Mouse (Mus musculus) embryonic facial prominence, embryonic 12.5 days (tissue): Measurements from ENCODE around the gene Nxnl1. TPM values are rescaled to one million over a fixed set of nuclear protein-coding genes. Genes with fewer than 3 reads are reported as not detected.

ENCODE experiments used
- ATAC-seq: fragments of 200-750 bp; cut with Nextera tagmentation; 2 replicates; pipeline ENCODE4 v1.8.0; 2017; ENCODE audit not compliant: insufficient number of reproducible peaks, insufficient read depth, low FRiP score, low TSS enrichment
- H3K27ac ChIP-seq: fragments of 300-500 bp; sonication (generic); 2 replicates; pipeline ENCODE4 v1.5.1; 2016; ENCODE audit warnings: mild to moderate bottlenecking
- H3K27me3 ChIP-seq: fragments of 300-500 bp; sonication (generic); 2 replicates; pipeline ENCODE4 v1.6.1; 2016; ENCODE audit warnings: mild to moderate bottlenecking, moderate library complexity
- H3K36me3 ChIP-seq: fragments of 300-500 bp; sonication (generic); 2 replicates; pipeline ENCODE4 v1.6.1; 2016; ENCODE audit warnings: mild to moderate bottlenecking
- H3K4me1 ChIP-seq: fragments of 300-500 bp; sonication (generic); 2 replicates; pipeline ENCODE4 v1.6.1; 2016
- H3K4me2 ChIP-seq: fragments of 300-500 bp; sonication (generic); replicated peaks from 2 replicates; pipeline ENCODE4 v1.6.1; 2016; ENCODE audit warnings: mild to moderate bottlenecking, moderate library complexity
- H3K4me3 ChIP-seq: fragments of 300-500 bp; sonication (generic); 2 replicates; pipeline ENCODE4 v1.5.1; 2016; ENCODE audit warnings: mild to moderate bottlenecking
- H3K9ac ChIP-seq: fragments of 300-500 bp; sonication (generic); 2 replicates; pipeline ENCODE4 v1.6.1; 2016; ENCODE audit warnings: mild to moderate bottlenecking, moderate library complexity
- H3K9me3 ChIP-seq: fragments of 300-500 bp; sonication (generic); 2 replicates; pipeline ENCODE4 v1.6.1; 2016; ENCODE audit warnings: mild to moderate bottlenecking, moderate library complexity
- WGBS: fragments of 180-500 bp; shearing (Covaris S2); methylation state at CpG from one replicate; pipeline ENCODE4 v1.1.7; 2016; 5-methylcytosine and 5-hydroxymethylcytosine counted together
- polyA plus RNA-seq: library from polyadenylated mRNA; unstranded; fragments of >200 nt; fragmentation: Nextera tagmentation; extraction: Ambion mirVana; gene quantifications from 2 replicates; pipeline ENCODE4 v1.2.1, GENCODE M21; 2016

The Nxnl1 gene
- polyA plus RNA-seq, 1 experiment from 2014 or later, result not detected

DNA sequence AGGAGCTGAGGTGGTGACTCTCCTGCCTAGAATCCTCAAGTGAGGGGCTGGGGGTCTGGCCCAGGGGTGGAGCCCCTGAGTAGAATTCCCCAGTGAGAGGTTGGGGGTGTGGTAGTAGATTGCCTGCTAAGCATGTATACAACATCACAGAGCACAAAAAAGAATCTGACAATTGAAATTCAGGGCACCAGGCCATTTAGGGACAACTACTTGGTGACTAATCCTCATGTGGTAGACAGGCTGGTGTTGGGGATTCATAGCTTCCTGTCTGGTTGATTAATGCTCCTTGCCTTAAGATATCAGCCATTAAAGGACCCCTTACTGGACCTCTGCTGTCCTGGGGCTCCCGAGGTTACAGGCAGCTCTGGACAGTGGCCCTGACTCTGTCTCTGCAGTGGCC lies 12.6 kb upstream of the Nxnl1 start:
- ATAC-seq, result no peak
- H3K9me3 ChIP-seq, result no peaks in the 10 kb centered on the region
- H3K9ac ChIP-seq, result no peak overlapping the region
- WGBS, result 65% methylated on average over 1 of the region's 1 CpGs
- H3K36me3 ChIP-seq, result peaks cover 14% of the 10 kb centered on the region; the same call in 1 of the 2 replicates
- no peak overlapping the region for H3K4me2 ChIP-seq
- peaks cover 4% of the 10 kb centered on the region; the same call in 1 of the 2 replicates for H3K27me3 ChIP-seq
- no peak overlapping the region for H3K27ac ChIP-seq
- H3K4me3 ChIP-seq, result no peak overlapping the region
- H3K4me1 ChIP-seq, result no peaks in the 10 kb centered on the region

DNA sequence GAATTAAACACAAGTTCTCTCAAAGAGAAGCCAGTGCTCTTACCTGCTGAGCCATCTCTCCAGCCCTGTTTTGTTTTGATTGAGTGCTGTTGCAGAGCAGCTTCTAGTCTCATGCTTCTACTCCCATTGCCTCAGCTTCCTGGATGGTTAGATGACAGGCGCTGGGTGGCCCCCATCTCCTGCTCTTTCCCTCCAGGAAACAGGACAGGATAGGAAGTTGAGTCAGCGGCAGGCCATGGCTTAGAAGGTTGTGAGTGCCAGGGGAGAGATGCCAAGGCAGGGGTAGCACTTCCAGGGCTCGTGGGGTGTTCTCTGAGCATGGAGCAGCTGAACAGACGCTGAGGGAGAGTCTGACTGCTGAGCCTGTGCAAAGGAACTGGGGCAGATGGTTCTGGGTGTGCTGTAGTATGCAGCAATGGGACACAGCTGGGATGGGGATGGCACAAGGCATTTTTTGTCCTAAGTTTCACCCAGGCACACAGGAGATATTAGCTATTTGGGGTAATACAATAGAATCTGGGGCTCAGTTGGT lies 11.5 kb upstream of the Nxnl1 start:
- Histone ChIP-seq H3K4me2 (no peak overlapping the region), H3K9me3 (no peaks in the 10 kb centered on the region), H3K36me3 (peaks cover 14% of the 10 kb centered on the region; the same call in 1 of the 2 replicates), H3K4me1 (no peaks in the 10 kb centered on the region), H3K27me3 (peaks cover 4% of the 10 kb centered on the region; the same call in 1 of the 2 replicates), H3K27ac (no peak overlapping the region), H3K9ac (no peak overlapping the region), H3K4me3 (no peak overlapping the region)
- 71% methylated on average over 4 of the region's 4 CpGs for WGBS
- no peak for ATAC-seq

DNA sequence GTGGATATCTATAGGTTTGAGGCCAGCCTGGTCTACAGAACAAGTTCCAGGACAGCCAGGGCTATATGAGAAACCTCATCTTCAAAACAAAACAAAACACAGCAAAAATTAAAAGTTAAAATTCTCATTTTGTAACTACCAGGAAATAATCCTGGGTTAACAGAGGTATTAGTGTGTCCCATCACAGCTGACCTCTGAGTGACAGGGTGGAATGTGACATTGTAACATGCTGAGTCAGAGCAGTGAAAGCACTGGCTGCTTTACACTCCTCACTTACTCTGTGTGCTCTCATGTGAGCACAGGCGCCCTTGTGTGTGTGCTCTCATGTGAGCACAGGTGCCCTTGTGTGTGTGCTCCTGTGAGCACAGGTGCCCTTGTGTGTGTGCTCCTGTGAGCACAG lies 8.6 kb upstream of the Nxnl1 start:
- no peak overlapping the region for H3K9ac ChIP-seq
- H3K4me1 ChIP-seq, result peaks cover 10% of the 10 kb centered on the region; the same call in 1 of the 2 replicates
- no peaks in the 10 kb centered on the region for H3K9me3 ChIP-seq
- H3K4me3 ChIP-seq, result no peak overlapping the region
- WGBS, result 56% methylated on average over 1 of the region's 1 CpGs
- H3K27ac ChIP-seq, result no peak overlapping the region
- ATAC-seq, result no peak
- no peak overlapping the region for H3K4me2 ChIP-seq
- no peaks in the 10 kb centered on the region for H3K27me3 ChIP-seq
- no peaks in the 10 kb centered on the region for H3K36me3 ChIP-seq

DNA sequence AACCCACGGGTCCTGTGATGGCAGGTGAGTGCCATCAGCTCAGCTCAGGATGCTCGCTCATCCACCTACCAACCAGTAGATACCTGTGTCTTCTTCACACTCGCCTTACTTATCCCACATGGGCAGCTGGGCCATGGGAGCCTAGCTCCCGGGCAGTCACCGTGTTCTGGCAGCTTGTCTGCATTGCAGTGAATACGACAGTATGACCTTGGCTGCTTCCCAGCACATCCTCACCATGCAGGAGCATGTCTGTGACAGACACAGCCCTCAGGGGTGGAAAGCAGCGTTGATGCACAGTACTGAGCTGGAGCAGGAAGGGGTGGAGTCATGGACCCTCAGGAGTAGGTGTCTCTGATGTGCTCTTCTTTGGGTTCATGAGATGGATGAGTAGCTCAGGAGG lies 8.0 kb upstream of the Nxnl1 start:
- ATAC-seq, result no peak
- H3K9ac ChIP-seq, result no peak overlapping the region
- no peak overlapping the region for H3K27ac ChIP-seq
- 0 out of 2 replicates have a peak, but pooled peaks cover 1% of the 10 kb centered on the region for H3K27me3 ChIP-seq
- H3K4me2 ChIP-seq, result no peak overlapping the region
- 78% methylated on average over 7 of the region's 7 CpGs for WGBS
- no peaks in the 10 kb centered on the region for H3K36me3 ChIP-seq
- H3K4me1 ChIP-seq, result peaks cover 10% of the 10 kb centered on the region; the same call in 1 of the 2 replicates
- H3K9me3 ChIP-seq, result no peaks in the 10 kb centered on the region
- H3K4me3 ChIP-seq, result no peak overlapping the region

DNA sequence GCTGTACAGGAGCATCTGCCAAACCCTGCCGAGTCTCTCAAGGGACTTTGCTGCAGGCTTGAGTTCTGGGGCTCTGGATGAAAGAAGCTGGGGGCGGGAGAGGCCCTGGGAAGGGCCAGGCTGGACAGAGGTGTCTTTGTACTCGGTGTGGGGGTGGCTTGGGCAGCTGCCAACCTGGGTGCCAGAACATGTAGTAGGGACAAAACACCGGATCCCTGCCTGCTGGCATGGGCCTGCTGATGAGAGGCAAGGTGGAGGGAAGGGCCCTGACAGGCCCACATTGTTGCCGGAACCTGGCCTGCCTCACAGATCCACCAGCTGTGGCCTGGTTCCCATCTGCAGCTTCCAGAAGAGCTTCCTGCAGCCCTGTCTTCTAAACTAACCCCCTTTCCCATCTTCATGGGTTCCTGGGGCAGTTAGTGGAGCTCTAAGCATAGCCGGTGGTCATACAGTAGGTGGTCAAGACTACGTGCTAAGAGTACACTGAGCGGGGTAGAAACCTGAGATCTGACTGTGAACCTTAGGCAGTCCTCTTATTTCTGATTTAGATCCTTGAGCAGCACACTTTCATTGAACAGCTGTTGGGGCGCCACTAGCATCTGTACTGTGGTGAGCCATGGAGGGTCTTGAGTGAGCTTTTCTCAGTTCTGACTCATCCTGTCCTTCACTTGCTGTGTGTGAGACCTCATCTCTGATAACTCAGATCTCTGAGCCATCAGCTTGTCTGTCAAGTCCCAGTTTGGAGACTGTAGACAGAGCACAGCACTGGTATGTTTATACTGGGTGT lies 6.6 kb upstream of the Nxnl1 start:
- Histone ChIP-seq H3K9ac (peak overlapping the region; percentile 24; the same call in 1 of the 2 replicates), H3K4me1 (peaks cover 19% of the 10 kb centered on the region; the same call in 1 of the 2 replicates), H3K4me3 (no peak overlapping the region), H3K4me2 (no peak overlapping the region; the same call in 1 of the 2 replicates), H3K9me3 (no peaks in the 10 kb centered on the region), H3K36me3 (no peaks in the 10 kb centered on the region), H3K27ac (peak overlapping the region; percentile 3; the same call in 1 of the 2 replicates), H3K27me3 (peaks cover 15% of the 10 kb centered on the region)
- ATAC-seq, result no peak
- WGBS, result 77% methylated on average over 9 of the region's 9 CpGs

DNA sequence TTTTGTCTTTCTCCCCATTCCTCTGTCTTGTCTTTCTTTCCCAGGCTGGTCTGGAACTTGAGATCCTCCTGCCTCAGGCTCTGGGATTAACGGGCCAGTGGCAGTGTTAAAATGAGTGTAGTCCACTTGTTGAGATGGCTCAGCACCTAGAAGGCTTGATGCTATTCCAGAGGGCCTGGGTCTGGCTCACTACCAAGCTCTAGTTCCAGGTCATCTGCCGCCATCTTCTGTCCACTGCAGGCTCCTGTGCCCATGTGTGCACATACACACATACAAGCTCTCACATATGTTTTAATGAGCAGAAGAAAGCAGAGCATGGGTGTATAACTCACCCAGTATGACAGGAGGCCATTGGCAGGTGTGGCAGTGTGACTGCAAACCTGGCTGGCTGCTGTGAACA lies 5.7 kb upstream of the Nxnl1 start:
- Histone ChIP-seq H3K9ac (no peak overlapping the region), H3K4me1 (peaks cover 19% of the 10 kb centered on the region; the same call in 1 of the 2 replicates), H3K9me3 (no peaks in the 10 kb centered on the region), H3K4me3 (no peak overlapping the region), H3K4me2 (no peak overlapping the region), H3K27me3 (peaks cover 23% of the 10 kb centered on the region), H3K27ac (no peak overlapping the region), H3K36me3 (no peaks in the 10 kb centered on the region)
- no peak for ATAC-seq
- WGBS, result 91% methylated on average over 2 of the region's 2 CpGs

DNA sequence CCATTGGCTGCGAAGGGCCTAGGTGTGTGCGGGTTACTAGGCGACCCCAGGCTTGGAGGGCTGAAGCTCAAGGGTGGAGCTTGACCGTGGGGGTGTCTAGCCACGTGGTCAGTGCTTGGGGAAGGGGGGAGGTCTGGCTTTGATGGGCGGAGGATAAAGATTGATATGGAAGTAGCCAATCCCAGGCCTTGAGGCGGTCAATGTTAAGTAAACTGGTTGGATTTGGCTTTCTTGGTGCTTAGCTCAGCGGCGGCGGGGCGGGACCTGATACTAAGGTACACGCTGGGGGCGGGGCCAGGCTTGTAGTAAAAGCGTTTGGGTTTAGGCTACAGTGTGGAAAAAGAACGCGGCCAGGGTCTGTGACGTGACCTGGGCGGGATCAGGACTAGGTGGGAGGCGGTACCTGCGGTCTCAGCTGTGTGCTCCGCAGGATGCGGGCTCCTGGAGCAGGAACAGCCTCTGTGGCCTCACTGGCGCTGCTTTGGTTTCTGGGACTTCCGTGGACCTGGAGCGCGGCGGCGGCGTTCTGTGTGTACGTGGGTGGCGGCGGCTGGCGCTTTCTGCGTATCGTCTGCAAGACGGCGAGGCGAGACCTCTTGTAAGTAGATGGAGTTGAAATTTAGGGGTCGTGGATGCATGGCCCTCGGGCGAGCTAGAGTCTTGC lies 4.0 kb upstream of the Nxnl1 start:
- ATAC-seq, result peak; percentile 89
- peak overlapping the region; percentile 70 for H3K4me2 ChIP-seq
- H3K27ac ChIP-seq, result peak overlapping the region; percentile 76
- peak overlapping the region; percentile 60 for H3K4me3 ChIP-seq
- no peaks in the 10 kb centered on the region for H3K36me3 ChIP-seq
- peaks cover 19% of the 10 kb centered on the region; the same call in 1 of the 2 replicates for H3K4me1 ChIP-seq
- H3K27me3 ChIP-seq, result peaks cover 29% of the 10 kb centered on the region
- H3K9me3 ChIP-seq, result no peaks in the 10 kb centered on the region
- under 1% methylated on average over 41 of the region's 41 CpGs for WGBS
- H3K9ac ChIP-seq, result peak overlapping the region; percentile 62

DNA sequence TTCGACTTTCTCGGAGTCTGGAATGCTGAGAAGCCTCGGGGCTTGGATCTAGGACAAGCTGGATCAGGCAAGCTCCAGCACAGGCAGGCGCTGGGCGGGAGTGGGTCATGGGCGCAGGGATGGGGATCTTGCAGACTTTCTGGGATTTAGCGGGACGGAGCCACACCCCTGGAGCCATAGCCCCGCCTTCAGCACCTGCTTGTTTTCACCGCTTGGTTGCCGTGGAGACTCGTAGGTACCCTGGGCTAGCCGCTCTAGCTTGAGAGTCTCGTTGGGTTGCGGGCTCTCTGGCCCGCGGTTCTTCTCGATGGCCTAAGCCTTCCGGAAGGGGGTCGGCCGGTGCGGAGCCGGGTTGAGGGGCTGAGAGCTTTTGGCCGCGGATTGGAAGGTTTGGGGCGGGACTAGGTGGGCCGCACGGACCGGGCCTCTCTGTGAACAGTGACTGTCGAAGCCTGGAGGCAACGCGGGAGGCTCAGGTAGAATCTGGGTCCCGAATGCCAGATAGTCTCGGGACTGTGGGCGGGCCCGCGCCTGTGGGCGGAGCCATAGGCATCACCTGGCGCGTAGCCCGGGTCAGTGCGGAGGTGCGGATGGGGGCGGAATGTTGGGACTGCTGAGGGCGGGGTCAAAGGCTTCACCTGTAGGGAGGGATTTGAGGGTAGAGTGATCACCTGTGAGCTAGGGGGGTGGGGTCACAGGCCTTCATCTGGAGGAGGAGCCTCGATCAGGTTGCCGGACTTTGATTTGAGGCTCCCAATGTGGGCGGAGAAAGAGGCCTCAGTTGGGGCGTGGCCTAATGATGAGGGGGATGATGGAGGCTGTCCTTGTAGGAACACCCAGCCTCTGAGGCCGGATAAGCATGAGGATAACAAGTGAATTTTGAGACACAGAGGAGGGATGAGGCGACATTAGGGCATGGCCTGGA lies 3.2 kb upstream of the Nxnl1 start:
- peak; percentile 74 for ATAC-seq

DNA sequence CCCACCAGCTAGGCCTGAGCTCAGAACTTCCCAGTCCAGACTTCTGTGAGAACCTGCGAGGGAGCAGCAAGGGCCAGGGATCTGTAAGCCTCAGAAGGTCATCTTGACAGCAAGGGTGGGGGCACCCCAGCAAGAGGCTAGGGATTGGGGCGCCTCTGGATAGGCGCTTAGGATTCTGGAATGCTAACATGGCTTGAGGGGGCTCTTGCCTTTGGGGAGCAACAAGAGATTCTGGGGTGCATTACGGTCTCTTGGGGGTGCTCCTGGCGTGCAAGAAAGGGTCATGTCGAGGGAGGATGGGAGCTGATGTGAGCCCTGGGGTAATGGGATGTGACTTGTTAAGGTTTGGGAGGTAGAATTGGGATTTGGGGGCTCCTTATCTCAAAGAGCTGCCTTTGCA lies 2.5 kb upstream of the Nxnl1 start:
- Histone ChIP-seq H3K27me3 (peaks cover 34% of the 10 kb centered on the region), H3K27ac (no peak overlapping the region), H3K9me3 (no peaks in the 10 kb centered on the region), H3K9ac (peak overlapping the region; percentile 46; the same call in 1 of the 2 replicates), H3K4me2 (peak overlapping the region; percentile 70), H3K36me3 (no peaks in the 10 kb centered on the region), H3K4me1 (peaks cover 19% of the 10 kb centered on the region; the same call in 1 of the 2 replicates), H3K4me3 (peak overlapping the region; percentile 60)
- ATAC-seq, result no peak
- WGBS, result 16% methylated on average over 6 of the region's 6 CpGs

More for the DNA sequence above, 3.2 kb upstream of the Nxnl1 start:
- Histone ChIP-seq H3K4me2 (peak overlapping the region; percentile 70), H3K4me3 (peak overlapping the region; percentile 60), H3K9me3 (no peaks in the 10 kb centered on the region), H3K9ac (peak overlapping the region; percentile 62), H3K27ac (peak overlapping the region; percentile 76), H3K27me3 (peaks cover 32% of the 10 kb centered on the region), H3K4me1 (peaks cover 19% of the 10 kb centered on the region; the same call in 1 of the 2 replicates), H3K36me3 (no peaks in the 10 kb centered on the region)
- under 1% methylated on average over 51 of the region's 51 CpGs for WGBS

DNA sequence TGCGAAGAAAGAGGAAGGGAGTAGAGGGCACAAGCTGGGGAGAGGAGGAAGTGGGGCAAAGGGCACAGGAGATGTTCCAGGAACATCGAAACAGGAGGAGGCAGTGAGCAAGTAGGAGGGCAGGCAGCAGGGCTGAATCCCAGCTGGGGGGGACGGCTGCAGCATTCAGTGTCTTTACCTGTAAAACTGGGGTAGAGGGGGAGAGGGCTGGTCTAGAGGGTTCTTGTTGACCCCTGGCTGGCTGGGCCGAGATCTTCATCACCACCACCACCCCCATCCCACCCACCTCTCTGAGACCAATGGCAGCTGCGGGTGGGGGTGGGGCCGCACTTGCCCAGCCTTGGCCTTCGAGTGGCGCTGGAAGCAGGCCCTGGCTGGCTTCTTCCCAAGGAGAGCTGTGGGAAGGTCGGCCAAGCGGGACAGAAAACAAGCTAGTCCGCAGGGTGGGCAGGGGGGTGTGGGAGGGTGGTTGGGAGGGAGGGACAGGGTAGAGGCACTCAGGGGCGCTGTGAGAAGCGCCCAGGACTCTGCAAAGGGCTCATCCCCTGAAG lies 2.1 kb upstream of the Nxnl1 start, which contains the start of gene Slc27a1:
TSS of gene Slc27a1 (plus strand) at position 496 of the 551 bp plus-strand sequence.
- H3K27me3 ChIP-seq, result peaks cover 35% of the 10 kb centered on the region
- 13% methylated on average over 13 of the region's 13 CpGs for WGBS
- no peaks in the 10 kb centered on the region for H3K9me3 ChIP-seq
- H3K4me1 ChIP-seq, result peaks cover 19% of the 10 kb centered on the region; the same call in 1 of the 2 replicates
- peak within 1 kb of the TSS; percentile 76 for H3K27ac ChIP-seq
- H3K9ac ChIP-seq, result peak within 1 kb of the TSS; percentile 46
- peak within 1 kb of the TSS; percentile 70 for H3K4me2 ChIP-seq
- peak within 1 kb of the TSS; percentile 60 for H3K4me3 ChIP-seq
- no peaks in the 10 kb centered on the region for H3K36me3 ChIP-seq
- no peak for ATAC-seq
